Mouse (Mus musculus) leukemia stem cell, adult 10-12 weeks (primary cell): Measurements from ENCODE around the gene Oxtr. TPM values are rescaled to one million over a fixed set of nuclear protein-coding genes. Genes with fewer than 3 reads are reported as not detected.

Experiments used
- polyA plus RNA-seq: library from polyadenylated mRNA; stranded (reverse); fragments of >175 nt; gene quantifications from 2 replicates; pipeline ENCODE4 v1.2.3, GENCODE M21; 2012; ENCODE audit warnings: low replicate concordance

Oxtr gene
- 0.06 TPM in 1 of 2 replicates, not detected in the other for polyA plus RNA-seq

GRCm38 (mm10) chr6:112489910-112490559 is at the start of gene Oxtr:
TSS of gene Oxtr (minus strand) at chr6:112489943.

GRCm38 (mm10) chr6:112459341-112459749 is 30.4 kb downstream of the Oxtr start, which contains the start of gene Cav3:
TSS of gene Cav3 (plus strand) at chr6:112459505.

Other genes starting within 250 kb of the Oxtr start
- gene Lmcd1, start 216.2 kb downstream of the Oxtr start, polyA plus RNA-seq: 2.4 and 7.5 TPM in 2 replicates
- gene Ssu2, start 101.9 kb downstream of the Oxtr start, polyA plus RNA-seq: not detected in 2 replicates
- gene Cav3, start 30.4 kb downstream of the Oxtr start, polyA plus RNA-seq: not detected in 2 replicates
- gene Rad18, start 206.7 kb upstream of the Oxtr start, polyA plus RNA-seq: 0.52 and 2.6 TPM in 2 replicates